Mouse (Mus musculus) midbrain, embryonic 10.5 days (tissue): ENCODE data around the gene Scai. TPM values are rescaled to one million over a fixed set of nuclear protein-coding genes. Genes with fewer than 3 reads are reported as not detected.
"Not testable (repeated sequence)": the region's sequence is repeated elsewhere in the genome, so short reads cannot be mapped to it uniquely, and the experiment has no call there.

Experiments
- DNase-seq: peaks from one replicate; pipeline ENCODE4 v3.0.0-alpha.2; 2017; ENCODE audit warnings: low spot score
- H3K27ac ChIP-seq: fragments of 300-500 bp; sonication (generic); replicated peaks from 2 replicates; pipeline ENCODE4 v1.5.1; 2016; ENCODE audit warnings: mild to moderate bottlenecking
- H3K27me3 ChIP-seq: fragments of 300-500 bp; sonication (generic); 2 replicates; pipeline ENCODE4 v1.6.1; 2016; ENCODE audit warnings: low read depth, mild to moderate bottlenecking; ENCODE audit not compliant: poor library complexity, severe bottlenecking
- H3K36me3 ChIP-seq: fragments of 300-500 bp; sonication (generic); 2 replicates; pipeline ENCODE4 v1.6.1; 2016; ENCODE audit warnings: mild to moderate bottlenecking, moderate library complexity
- H3K4me1 ChIP-seq: fragments of 300-500 bp; sonication (generic); 2 replicates; pipeline ENCODE4 v1.6.1; 2016
- H3K4me3 ChIP-seq: fragments of 300-500 bp; sonication (generic); 2 replicates; pipeline ENCODE4 v1.5.1; 2016; ENCODE audit warnings: mild to moderate bottlenecking, moderate library complexity
- H3K9me3 ChIP-seq: fragments of 300-500 bp; sonication (generic); replicated peaks from 2 replicates; pipeline ENCODE4 v1.6.1; 2016; ENCODE audit warnings: mild to moderate bottlenecking
- WGBS: fragments of 180-500 bp; shearing (Covaris S2); methylation state at CpG from one replicate; pipeline ENCODE4 v1.1.7; 2016; 5-methylcytosine and 5-hydroxymethylcytosine counted together
- polyA plus RNA-seq: library from polyadenylated mRNA; unstranded; fragments of >200 nt; fragmentation: Nextera tagmentation; extraction: Ambion mirVana; gene quantifications from 2 replicates; pipeline ENCODE4 v1.2.1, GENCODE M21; 2016

The Scai gene
- polyA plus RNA-seq, 1 experiment from 2014 or later, result 9.3 TPM

DNA sequence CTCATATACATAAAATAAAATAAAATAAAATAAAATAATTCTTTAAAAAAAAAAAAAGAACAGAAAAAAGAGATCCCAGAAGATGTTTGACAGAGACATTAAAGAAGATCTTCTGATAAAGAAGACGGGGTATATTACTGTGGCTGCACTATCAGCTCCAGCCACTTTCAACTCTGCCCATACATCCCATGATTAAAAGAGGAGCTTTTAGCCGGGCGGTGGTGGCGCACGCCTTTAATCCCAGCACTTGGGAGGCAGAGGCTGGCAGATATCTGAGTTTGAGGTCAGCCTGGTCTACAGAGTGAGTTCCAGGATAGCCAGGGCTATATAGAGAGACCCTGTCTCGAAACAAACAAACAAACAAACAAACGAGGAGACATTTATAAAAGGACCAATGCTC is 76.4 kb downstream of the Scai start:
- Histone ChIP-seq H3K4me1 (no peaks in the 10 kb centered on the region), H3K36me3 (peaks cover 71% of the 10 kb centered on the region), H3K9me3 (no peaks in the 10 kb centered on the region), H3K27ac (no peak overlapping the region), H3K4me3 (no peak overlapping the region), H3K27me3 (no peaks in the 10 kb centered on the region)
- WGBS, result 92% methylated on average over 7 of the region's 7 CpGs
- DNase-seq, result no peak

DNA sequence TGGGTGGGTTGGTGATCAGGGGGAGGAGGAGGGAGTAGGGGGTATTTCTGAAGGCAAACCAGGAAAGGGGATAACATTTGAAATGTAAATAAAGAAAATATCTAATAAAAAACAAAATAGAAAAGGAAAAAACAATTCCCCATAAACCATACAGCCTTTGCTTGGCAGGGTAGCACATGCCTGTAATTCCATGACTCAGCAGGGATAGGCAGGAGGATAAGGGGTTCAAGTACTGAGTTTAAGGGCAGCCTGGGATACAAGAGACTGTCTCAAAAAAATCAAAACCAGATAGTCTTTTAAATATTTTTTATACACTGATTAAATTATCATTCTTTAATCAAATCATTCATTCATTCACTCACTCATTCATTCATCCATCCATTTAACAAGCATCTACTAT is 80.0 kb downstream of the Scai start:
- H3K36me3 ChIP-seq, result peaks cover 65% of the 10 kb centered on the region
- H3K27ac ChIP-seq, result no peak overlapping the region
- H3K4me3 ChIP-seq, result no peak overlapping the region
- no peaks in the 10 kb centered on the region for H3K4me1 ChIP-seq
- no peaks in the 10 kb centered on the region for H3K9me3 ChIP-seq
- no peaks in the 10 kb centered on the region for H3K27me3 ChIP-seq
- DNase-seq, result no peak

DNA sequence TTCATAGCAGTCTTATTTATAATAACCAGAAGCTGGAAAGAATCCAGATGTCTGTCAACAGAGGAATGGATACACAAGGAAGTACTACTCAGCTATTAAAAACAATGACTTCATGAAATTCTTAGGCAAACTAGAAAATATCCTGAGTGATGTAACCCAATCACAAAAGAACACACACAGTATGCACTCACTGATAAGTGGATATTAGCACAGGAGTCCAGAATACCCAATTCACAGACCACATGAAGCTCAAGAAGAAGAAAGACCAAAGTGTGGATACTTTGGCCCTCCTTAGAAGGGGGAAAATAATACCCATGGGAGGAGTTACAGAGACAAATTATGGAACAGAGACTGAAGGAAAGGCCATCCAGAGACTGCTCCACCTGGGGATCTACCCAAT is 80.8 kb downstream of the Scai start:
- peaks cover 65% of the 10 kb centered on the region for H3K36me3 ChIP-seq
- H3K4me3 ChIP-seq, H3K27ac ChIP-seq, H3K9me3 ChIP-seq, H3K27me3 ChIP-seq, DNase-seq, H3K4me1 ChIP-seq: not testable (repeated sequence)

DNA sequence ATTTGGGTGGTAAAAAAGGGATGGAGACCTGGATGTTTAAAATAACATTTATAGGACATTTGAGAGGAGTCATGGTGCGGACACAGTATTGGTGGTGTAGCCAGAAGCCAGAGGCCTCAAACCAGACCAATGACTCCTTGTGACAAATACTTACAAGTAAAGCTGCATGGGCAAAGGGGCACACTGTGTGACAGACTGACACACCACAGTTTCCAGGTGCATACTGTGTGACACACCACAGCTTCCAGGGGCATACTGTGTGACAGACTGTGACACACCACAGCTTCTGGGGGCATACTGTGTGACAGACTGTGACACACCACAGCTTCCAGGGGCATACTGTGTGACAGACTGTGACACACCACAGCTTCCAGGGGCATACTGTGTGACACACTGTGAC is 90.6 kb downstream of the Scai start:
- not testable (repeated sequence) for H3K4me1 ChIP-seq
- WGBS, result 95% methylated on average over 1 of the region's 1 CpGs
- H3K36me3 ChIP-seq, result peaks cover 63% of the 10 kb centered on the region

DNA sequence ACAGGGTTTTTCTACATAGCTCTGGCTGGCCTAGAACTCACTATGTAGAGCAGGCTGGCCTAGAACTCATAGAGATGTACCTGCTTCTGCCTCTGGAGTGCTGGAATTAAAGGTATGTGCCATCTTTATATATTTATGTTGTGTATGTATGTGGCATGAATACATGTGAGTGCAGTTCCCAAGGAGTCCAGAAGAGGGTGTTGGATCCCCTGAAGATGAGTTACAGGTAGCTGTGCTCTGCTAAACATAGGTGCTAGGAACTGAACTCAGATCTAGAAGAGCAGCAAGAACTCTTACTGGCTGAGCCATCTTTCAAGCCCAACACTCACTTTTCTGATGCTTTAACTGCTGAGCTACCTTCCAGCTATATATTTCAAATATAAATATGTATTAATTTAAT is 92.5 kb downstream of the Scai start:
- Histone ChIP-seq H3K4me3 (no peak overlapping the region), H3K27ac (no peak overlapping the region), H3K36me3 (peaks cover 60% of the 10 kb centered on the region), H3K9me3 (no peaks in the 10 kb centered on the region), H3K27me3 (no peaks in the 10 kb centered on the region), H3K4me1 (no peaks in the 10 kb centered on the region)
- no peak for DNase-seq

More for the DNA sequence above, 90.6 kb downstream of the Scai start:
- H3K9me3 ChIP-seq, H3K4me3 ChIP-seq, H3K27me3 ChIP-seq, H3K27ac ChIP-seq, DNase-seq: not testable (repeated sequence)

DNA sequence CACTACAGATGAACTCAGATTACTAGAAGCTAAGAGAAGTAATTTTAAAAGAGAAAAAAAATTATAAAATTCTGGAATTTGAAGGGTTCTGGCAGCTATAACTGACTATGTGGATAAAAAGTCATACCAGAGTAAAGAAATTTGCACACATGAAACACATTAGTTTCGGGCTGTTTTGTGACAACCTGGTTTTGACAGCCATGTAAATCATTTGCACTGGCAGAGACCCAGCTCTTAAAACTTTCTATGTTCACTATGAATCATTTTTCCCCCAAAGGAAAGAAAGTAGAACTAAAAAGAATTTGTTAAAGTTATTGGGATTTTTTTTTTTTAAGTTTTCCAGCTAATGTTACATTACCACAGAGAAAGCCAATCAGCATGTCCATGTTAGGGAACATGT is 98.6 kb downstream of the Scai start:
- H3K9me3 ChIP-seq, result no peaks in the 10 kb centered on the region
- no peaks in the 10 kb centered on the region for H3K4me1 ChIP-seq
- DNase-seq, result no peak
- no peak overlapping the region for H3K27ac ChIP-seq
- no peak overlapping the region for H3K4me3 ChIP-seq
- H3K27me3 ChIP-seq, result no peaks in the 10 kb centered on the region
- H3K36me3 ChIP-seq, result peaks cover 54% of the 10 kb centered on the region
- WGBS, result 91% methylated on average over 1 of the region's 1 CpGs

DNA sequence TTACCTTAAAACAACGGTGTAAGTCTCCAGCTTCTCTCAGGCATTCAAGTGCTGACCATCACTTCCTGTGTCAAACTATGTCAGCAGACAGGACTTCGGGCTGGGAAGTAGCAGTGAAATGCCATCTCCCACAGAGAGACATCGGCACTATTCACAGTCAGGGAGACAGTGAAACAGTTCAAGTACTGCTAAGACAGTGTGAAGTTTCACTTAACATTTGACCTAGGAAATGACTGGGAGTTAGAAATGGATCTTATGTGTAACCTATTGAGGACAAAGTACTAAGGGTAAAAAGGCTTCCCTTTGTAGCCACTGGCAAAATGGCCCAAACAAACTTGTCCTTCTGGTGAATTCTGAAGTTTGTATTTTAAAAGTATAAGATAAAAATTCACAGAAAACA is 107.8 kb downstream of the Scai start:
- Histone ChIP-seq H3K9me3 (no peaks in the 10 kb centered on the region), H3K4me3 (no peak overlapping the region), H3K27me3 (no peaks in the 10 kb centered on the region), H3K36me3 (peaks cover 71% of the 10 kb centered on the region), H3K4me1 (no peaks in the 10 kb centered on the region), H3K27ac (no peak overlapping the region)
- no peak for DNase-seq
- 87% methylated on average over 3 of the region's 3 CpGs for WGBS

DNA sequence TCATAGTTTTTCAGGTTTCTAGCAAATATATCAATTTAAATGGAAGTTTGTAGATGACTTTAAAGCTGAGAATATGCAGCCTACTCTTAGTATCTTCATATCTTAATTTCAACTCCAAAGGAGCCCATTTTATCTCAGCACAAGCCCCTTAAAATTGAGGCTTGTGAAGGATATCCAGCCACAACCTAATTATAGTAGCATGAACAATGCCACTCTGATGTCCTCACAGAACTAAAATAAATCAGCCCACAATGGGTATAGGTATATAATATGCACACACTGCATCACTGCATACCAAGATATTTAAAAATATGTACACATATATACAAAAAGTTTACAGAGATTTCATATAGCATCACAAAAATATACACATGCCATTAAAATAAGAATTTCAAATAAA is 119.9 kb downstream of the Scai start:
- no peaks in the 10 kb centered on the region for H3K9me3 ChIP-seq
- DNase-seq, result no peak
- H3K4me1 ChIP-seq, result peaks cover 8% of the 10 kb centered on the region
- no peaks in the 10 kb centered on the region for H3K27me3 ChIP-seq
- H3K36me3 ChIP-seq, result peaks cover 1% of the 10 kb centered on the region; the same call in 1 of the 2 replicates
- H3K27ac ChIP-seq, result no peak overlapping the region
- H3K4me3 ChIP-seq, result no peak overlapping the region

DNA sequence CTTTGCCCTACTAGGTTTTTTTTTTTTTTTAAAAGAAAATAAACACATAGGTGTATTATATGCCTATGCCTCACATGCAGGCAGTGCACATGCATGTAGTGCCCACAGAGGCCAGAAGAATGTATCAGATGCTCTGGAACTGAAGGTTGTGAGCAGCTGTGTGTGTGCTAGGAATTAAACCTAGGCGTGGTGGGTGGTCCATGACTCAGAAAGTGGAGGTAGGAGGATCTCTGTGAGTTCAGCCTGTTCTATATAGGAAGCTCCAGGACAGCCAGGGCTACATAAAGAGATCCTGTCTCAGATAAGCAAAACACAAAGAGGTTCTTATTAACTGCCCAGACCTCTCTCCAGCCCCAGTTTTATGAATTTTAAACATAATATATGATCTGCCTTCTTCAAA is 121.4 kb downstream of the Scai start:
- WGBS, result 75% methylated on average over 1 of the region's 1 CpGs
- no peak overlapping the region for H3K4me3 ChIP-seq
- H3K4me1 ChIP-seq, result peaks cover 19% of the 10 kb centered on the region
- no peaks in the 10 kb centered on the region for H3K36me3 ChIP-seq
- H3K9me3 ChIP-seq, result no peaks in the 10 kb centered on the region
- DNase-seq, result no peak
- no peaks in the 10 kb centered on the region for H3K27me3 ChIP-seq
- H3K27ac ChIP-seq, result no peak overlapping the region

DNA sequence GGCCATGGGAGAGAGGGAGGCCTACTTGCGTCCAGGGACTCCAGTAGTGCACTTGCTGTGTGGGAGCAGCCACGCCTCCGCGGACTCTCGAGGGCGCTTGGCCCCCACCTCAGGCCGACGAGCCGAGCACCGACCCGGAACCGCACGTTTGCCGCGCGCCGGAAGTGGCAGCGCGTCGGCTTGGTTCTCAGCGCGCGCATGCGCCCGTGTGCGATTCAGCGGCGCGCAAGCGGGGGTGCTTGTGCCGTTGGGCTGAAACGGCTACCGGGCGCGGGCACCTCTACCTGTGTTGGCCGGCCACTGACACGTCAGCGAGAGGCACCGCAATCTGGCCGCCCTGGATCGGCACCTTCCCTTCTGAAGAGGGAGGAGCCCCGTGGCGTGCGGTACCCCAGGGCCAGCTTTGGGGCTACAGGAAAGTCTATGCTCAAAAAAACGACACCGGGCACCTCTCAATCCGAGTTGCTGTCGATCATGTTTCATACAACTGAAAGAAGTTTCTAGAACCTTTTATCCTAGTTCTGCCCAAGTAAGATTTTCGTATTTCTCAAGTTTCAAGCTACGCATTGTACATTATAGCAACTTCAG is 125.0 kb downstream of the Scai start, which contains the start of gene Golga1:
Gene Golga1 (minus strand): TSS at position 142 of the 588 bp plus-strand sequence.
- no peaks in the 10 kb centered on the region for H3K27me3 ChIP-seq
- DNase-seq, result peak; percentile 91
- peak within 1 kb of the TSS; percentile 78 for H3K4me3 ChIP-seq
- no peaks in the 10 kb centered on the region for H3K9me3 ChIP-seq
- peaks cover 21% of the 10 kb centered on the region for H3K4me1 ChIP-seq
- under 1% methylated on average over 50 of the region's 50 CpGs for WGBS
- peak within 1 kb of the TSS; percentile 94 for H3K27ac ChIP-seq
- peaks cover 29% of the 10 kb centered on the region for H3K36me3 ChIP-seq

DNA sequence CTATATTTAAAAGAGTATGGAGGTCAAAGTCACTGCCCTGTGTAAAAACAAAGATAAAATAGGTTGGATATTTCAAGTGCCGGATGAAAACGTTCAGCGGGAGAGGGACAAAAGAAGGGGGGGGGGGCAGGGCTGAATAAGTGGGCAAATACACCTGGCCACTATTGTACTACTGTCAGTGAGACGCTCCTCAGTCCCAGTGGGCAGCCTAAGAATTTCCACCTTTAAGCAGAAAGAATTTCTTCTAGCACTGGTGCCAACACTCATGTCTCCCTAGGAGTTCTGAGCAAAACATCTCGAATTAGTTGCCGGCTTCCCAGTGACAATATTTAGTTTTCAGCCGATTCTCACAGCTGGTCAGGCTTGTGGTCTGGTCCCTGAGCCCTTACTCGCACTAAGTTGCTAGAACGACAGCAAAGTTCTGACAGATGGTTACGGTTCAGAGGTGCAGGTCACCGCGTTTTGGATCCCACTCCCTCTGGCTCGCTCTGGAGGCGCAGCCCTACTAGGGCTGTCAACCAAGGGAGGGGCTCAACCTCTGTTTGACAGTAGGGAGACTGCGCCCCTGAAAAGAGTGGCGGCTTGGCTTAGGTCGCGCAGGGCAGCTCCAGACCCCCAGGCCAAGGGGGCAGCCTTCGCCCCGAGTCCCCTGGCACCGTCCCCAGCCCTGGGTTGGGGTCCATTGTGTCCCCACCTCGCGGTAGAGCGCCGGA is 125.7 kb downstream of the Scai start:
- H3K9me3 ChIP-seq, result no peaks in the 10 kb centered on the region
- DNase-seq, result no peak
- no peaks in the 10 kb centered on the region for H3K27me3 ChIP-seq
- H3K27ac ChIP-seq, result peak overlapping the region; percentile 94
- peak overlapping the region; percentile 78 for H3K4me3 ChIP-seq
- 10% methylated on average over 25 of the region's 25 CpGs for WGBS
- peaks cover 35% of the 10 kb centered on the region for H3K36me3 ChIP-seq
- H3K4me1 ChIP-seq, result peaks cover 21% of the 10 kb centered on the region

DNA sequence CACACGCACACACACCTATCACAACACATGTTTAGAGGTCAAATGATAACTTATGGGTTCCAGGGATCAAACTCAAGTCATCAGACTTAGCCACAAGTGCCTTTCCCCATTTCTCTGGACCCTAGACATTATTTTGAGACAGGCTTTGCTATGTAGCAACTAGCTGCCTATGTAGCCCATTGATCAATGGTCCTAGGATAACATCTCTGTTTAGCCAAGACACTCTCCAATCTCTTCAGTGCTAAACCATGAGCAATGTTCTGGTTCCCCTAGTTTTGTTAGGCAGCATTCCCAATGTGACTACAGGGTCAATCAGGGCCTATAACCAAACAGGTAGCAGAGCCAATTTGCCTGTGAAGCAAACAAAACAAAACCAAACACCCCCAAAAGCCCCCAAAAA is 142.0 kb downstream of the Scai start:
- DNase-seq, result no peak
- peaks cover 94% of the 10 kb centered on the region for H3K36me3 ChIP-seq

DNA sequence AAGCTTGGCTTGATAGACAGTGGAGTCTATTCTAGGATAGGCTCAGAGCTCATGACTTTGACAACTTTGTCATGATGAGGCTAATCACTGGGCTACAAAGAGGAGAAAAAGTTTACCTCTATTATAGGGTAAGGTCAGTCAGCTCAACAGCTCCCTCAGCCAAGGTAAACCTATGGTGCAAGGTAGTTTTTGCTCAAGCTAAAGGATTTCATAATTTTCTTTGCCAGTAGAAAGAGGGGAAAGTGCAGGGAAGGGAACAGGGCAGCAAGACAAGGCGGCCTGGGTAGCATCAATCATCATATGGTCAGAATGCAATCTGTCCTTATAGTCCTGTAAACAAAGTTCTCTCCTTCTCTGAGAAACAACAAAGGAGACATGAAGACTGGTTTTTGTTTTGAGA is 150.3 kb downstream of the Scai start:
- Histone ChIP-seq H3K4me1 (no peaks in the 10 kb centered on the region), H3K4me3 (no peak overlapping the region), H3K27ac (no peak overlapping the region), H3K27me3 (no peaks in the 10 kb centered on the region), H3K36me3 (peaks cover 85% of the 10 kb centered on the region), H3K9me3 (no peaks in the 10 kb centered on the region)
- DNase-seq, result no peak
- 93% methylated on average over 1 of the region's 1 CpGs for WGBS

More for the DNA sequence above, 142.0 kb downstream of the Scai start:
- Histone ChIP-seq H3K9me3 (no peaks in the 10 kb centered on the region), H3K4me1 (no peaks in the 10 kb centered on the region), H3K4me3 (no peak overlapping the region), H3K27ac (no peak overlapping the region), H3K27me3 (no peaks in the 10 kb centered on the region)
- WGBS, result 91% methylated on average over 1 of the region's 1 CpGs
